Mouse (Mus musculus): ENCODE results near the gene Cbln1. TPM values are rescaled to one million over a fixed set of nuclear protein-coding genes. Genes with fewer than 3 reads are reported as not detected.

The Cbln1 gene
- total RNA-seq (2015; ENCODE audit: low replicate concordance) = not detected in 2 replicates
- 0.61 TPM in 1 of 2 replicates, not detected in the other for total RNA-seq (2017; ENCODE audit: low replicate concordance)

DNA sequence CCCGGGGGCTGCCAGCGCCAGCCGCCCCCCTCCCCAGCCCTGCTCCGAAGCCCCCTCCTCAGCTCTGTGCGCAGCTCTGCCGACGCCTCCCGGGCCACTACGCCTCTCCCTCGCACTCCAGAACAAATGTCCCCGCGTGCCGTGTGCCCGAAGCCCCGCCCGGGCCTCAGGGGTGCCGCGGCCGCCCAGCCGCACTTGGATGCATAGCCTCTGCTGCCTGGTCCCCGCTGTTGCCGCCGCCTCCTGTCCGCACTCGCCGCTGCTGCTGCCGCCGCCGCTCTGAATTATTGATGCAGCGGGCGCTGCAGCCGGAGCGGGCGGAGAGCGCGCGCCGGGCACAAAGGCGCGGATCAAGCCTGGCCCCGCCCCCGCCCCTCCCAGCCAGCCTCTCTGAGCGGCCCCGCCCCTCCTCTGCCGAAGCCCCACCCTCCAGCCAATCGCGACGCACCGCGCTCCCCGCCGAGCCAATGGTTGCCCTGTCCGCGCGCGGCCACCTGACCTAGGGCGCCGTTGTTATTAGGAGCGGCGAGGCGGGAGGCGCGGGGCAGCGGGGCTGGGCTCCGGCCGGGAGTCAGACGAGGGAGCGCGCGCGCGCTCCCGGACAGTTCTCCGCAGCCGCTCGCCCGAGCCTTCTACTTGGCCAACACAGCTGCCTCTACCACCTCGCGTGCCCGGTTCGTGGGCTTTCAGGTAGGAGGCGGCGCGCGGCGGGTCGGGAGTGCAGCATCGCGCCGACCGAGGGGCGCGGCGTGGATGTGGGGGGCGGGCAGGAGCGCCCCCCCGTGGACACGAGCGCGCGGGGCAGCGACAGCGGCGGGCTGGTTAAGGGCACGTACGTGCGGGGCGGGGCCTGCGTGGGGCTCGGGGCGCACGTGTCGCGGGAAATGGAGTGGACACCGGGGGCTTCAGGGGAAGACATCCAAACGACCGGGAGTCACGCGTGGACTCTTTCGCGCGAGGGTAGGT, at the start of gene Cbln1:
Gene Cbln1 (minus strand): TSS at position 339 of the 966 bp plus-strand sequence.
- ATAC-seq (replicated peaks; ENCODE audit: low FRiP score, poor library complexity, severe bottlenecking) = peak; percentile 80

DNA sequence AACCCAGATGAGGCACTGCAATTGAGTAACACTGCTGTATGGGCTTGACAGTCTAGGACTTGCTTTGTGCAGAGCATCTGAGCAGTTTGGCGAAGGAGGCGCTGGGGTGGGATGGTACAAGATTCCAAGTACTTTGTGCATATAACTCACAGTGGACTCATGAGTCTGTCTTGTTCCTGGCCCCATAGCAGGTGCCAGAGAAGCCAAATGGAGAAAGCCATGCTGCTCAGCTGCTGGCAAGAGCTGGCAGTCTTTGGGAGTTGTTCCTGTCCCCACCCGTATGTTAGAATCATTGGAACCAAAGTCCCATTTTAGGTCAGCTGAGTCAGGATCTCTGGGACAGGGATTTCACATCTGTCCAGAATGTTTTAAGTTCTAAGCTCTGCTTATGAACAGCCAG, 44.7 kb upstream of the Cbln1 start:
- no peak for ATAC-seq (replicated peaks; ENCODE audit: low FRiP score, poor library complexity, severe bottlenecking)

DNA sequence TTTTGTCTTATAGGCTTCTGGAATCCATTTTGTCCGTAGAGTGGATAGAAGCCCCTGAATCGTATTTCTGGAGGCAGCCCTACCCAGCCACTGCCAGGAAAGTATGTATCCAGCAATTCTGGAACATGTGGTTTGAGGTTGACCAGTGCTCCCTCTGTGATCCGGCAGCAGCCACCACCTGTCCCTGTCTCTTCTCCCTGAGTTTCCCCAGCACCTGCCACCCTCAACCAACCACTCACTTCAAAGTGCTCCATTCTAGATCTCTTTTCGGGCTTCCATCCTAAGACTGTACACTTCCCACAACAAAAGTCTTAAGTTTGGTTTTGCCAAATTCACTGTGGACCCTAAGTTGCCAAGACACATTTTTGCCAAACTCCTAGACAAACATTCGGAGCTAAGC, 41.4 kb upstream of the Cbln1 start:
- ATAC-seq (replicated peaks; ENCODE audit: low FRiP score, poor library complexity, severe bottlenecking) = no peak

DNA sequence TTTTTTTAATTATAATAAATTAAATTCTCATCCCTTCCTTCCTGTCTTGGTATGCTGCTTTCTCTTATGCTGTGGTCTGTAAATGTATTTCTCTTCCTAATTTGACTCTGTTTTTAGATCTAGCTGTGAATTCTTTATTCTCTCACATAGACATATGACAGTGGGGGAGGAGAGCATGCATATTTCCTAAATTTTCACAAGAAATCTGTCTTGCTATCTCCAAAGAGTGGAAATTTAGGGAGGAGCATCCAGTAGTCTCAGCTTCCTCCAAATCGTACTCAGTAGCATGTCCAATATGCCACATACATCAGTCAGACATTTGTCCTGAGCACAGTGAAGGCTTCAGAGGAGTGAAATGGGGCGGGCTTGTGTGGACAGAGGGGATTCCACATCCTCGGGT, 40.9 kb upstream of the Cbln1 start:
- no peak for ATAC-seq (replicated peaks; ENCODE audit: low FRiP score, poor library complexity, severe bottlenecking)

DNA sequence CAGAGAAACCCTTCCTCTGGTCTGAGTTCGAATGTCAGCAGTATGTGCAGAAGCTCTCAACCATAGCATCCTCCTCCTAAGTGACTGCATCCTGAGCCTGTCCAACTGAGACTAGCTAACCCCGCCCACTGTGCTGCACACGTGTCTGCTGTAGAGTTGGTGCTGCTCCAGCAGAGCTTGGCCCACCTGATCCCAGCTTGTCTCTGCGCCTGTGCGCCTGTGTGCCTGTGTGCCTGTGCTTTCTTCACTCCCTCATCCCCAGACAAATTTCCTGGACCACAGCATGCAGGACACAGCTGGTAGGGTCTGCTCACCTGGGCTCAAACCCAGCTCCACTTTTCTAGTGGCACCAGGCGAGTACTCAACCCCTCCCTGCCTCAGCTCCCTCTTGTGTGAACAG, 40.2 kb upstream of the Cbln1 start:
- ATAC-seq (replicated peaks; ENCODE audit: low FRiP score, poor library complexity, severe bottlenecking) = no peak

DNA sequence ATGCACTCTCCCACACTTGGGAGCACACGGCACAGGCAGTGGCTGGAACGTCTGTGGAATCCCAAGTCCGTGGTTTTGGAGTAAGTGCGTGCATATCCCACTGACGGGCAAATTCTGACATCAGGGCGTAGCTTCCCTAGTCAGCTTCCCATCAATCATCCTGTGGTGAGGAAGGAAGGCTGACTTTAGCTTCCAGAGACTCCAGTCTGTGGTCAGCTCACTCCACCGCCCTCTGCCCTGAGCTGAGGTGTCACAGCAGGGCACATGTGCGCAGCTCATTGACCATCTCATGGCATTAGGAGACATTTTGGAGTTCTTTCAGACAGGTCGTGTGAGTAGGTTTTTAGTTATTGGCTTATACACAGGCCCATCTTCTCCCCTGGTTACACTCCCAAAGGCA, 34.6 kb upstream of the Cbln1 start:
- ATAC-seq (replicated peaks; ENCODE audit: low FRiP score, poor library complexity, severe bottlenecking) = no peak

DNA sequence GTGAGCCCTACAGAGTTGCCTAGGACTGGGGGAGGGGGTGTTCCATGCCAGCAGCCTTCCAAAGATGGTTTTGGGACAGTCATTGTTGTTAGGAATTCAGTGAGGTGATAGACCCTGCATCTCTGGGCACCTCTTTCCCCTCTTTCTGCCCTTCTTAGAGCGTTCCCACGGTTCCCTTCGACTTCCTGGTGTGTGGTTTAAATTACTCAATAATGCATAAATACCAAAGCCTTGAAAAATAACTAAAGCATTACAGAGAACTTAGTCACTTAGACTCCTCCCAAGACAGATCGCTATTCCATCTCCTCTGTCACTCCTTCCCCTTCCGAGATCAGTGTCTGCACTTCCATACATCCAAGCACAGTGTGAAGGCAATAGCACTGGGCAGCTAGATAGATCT, 32.0 kb upstream of the Cbln1 start:
- no peak for ATAC-seq (replicated peaks; ENCODE audit: low FRiP score, poor library complexity, severe bottlenecking)

DNA sequence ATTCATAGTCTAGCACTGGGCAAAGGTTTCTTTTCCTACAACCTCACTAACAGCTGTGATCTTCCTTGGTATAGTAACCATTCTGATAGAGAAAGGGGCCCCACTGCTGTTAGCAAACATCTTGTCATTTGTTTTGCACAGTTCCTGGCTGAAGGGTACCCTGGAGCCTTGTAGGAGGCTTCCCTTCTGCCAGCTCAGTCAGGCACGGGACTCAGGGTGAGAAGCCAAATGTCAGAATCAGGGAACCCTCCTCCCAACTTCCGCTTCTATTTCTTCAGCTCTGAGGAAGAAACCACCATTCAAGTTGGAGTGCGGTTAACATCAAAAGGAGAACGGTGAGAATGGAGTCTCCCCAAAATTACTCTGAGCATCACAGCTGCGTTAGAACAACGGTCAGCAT, 30.3 kb upstream of the Cbln1 start:
- ATAC-seq (replicated peaks; ENCODE audit: low FRiP score, poor library complexity, severe bottlenecking) = no peak

DNA sequence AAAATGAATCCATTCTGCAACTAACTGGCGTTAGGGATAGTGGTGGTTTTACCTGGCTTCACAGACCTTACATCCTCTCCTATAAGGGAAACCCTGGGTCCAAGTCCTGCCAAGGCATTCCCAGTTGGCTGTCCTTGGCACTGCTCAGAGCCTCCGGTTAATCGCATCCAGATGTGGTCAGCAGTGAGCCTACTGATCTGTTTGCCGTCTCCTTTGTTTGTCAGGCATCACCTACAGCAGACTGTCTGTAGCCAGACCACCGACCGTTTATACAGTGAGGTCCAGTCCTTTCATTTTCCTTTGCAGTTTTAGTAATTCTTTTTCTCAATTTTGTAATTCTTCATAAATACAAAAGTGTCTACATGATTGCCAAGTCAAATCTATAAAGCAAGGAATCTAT, 25.2 kb upstream of the Cbln1 start:
- ATAC-seq (replicated peaks; ENCODE audit: low FRiP score, poor library complexity, severe bottlenecking) = no peak

DNA sequence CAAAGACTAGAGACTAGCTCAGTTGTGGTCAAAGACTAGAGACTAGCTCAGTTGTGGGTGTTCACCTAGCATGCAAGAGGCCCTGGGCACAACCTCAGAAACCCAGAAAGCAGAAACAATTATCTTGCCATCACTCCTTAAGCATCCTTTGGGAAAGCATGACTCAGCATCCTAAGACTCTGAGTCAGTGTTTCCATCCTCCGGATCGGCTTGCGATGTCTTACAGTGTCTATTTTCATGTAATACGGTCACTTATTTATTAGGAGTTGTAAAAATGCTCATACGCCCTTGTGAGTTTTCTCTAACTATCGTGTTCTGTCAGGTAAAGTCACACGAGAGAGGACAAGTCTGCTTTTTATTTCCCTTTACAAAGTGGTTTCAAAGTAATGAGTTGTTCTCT, 24.1 kb upstream of the Cbln1 start:
- no peak for ATAC-seq (replicated peaks; ENCODE audit: low FRiP score, poor library complexity, severe bottlenecking)

DNA sequence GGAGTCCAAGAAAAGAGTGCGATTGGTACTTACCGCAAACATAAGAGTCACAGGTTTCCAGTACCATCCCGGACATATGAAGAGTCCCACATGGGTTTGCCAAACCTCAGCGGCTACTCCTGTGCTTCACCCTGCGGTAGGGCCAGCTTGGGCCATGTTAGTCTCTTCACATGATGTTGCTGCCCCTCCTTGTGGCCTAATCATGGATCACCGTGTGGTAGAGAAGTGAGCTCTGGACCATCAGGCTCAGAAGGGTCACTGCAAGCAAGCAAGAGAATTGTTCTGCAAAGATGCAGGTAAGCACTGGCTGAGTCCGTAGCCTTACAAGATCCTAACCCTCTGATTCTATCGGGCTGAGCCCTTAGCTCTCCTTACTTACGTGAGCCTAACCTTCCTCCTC, 22.5 kb upstream of the Cbln1 start:
- no peak for ATAC-seq (replicated peaks; ENCODE audit: low FRiP score, poor library complexity, severe bottlenecking)

DNA sequence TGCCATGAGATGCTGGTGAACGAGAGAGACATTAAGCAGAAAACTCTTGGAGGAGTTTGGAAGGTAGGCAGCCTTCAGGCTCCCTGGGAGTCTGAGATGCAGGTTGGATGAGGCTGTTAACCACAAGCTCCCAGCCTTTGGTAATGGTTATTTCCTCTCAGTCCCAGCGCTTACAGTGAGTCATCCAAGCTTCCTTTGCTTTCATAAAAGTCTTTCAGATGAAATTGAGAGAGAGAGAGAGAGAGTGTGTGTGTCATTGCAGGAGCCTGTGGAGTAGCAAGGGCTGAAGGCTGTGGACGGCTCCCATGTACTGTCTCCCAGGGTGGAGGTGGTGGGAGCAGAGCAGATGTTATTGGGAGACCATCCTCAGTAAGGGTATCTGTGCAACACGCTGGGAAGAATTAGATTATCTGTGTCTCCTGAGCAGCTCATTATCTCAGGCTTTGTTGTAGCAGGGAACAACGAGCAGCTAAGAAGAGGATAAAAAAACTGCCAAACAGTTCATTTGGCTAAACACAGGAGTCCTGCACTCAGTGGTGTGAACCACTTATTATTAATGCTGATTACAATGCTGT, 17.5 kb upstream of the Cbln1 start:
- ATAC-seq (replicated peaks; ENCODE audit: low FRiP score, poor library complexity, severe bottlenecking) = no peak

DNA sequence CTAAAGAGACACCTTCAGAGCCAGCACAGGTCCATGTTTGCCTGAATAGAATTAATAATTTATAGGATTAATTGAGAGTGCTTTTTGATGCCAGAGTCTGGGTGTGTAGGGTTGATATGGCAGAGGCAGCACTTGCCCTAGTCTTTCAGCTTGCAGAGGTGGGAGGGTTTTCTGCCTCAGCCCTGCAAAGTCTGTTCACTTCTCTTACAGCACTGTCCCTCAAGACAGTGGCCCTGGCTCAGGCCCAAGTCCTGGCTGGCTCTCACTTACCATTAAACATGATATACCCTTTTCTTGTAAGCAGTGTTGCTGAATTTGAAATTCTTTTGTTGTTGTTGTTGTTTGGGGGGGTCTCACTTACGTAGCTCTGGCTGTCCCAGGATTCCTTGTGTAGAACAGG, 9.0 kb upstream of the Cbln1 start:
- ATAC-seq (replicated peaks; ENCODE audit: low FRiP score, poor library complexity, severe bottlenecking) = no peak

DNA sequence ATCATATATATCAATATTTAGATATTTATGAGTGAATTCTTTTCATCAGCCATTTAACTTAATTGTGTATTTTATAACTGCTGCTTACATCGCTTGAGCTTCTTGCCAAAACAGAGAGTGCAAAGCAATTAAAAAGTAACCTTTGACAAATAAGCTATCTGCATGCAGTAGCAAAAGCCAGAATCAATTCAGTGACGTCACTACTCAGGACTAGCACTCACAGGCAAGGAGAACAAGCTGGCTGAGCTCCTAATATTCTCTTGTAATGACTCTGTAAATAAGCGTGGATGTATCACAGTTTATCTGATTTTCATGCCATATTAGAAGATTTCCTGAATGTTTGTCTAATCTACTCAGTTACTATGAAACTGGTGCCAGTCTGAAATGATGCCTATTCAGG, 5.8 kb upstream of the Cbln1 start:
- no peak for ATAC-seq (replicated peaks; ENCODE audit: low FRiP score, poor library complexity, severe bottlenecking)

DNA sequence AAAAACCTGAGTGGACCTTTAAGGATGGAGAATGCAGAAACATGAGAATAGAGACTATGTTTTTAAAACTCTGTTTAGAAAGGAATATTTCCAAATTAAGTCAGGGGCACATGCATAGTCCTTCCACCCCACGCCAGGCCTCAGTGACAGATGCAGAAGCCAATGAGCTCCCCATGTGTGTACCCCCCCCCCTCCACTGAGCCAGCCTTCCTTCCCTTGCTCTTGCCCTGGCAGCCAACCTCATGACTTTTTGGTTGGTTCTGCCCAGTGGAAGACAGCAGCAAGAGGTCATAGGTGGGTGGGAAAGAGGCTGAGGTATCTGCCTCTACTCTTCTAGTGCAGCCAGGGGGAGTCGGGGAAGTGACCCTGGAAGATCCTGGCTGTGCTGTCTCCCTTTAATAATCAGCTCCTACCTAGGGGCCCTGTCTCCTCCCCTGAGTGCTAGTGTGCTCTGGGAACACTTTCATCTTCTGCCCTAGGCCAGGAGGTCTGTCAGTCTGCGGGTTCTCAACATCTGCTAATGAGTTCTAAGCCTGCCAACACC, 4.8 kb upstream of the Cbln1 start:
- no peak for ATAC-seq (replicated peaks; ENCODE audit: low FRiP score, poor library complexity, severe bottlenecking)

DNA sequence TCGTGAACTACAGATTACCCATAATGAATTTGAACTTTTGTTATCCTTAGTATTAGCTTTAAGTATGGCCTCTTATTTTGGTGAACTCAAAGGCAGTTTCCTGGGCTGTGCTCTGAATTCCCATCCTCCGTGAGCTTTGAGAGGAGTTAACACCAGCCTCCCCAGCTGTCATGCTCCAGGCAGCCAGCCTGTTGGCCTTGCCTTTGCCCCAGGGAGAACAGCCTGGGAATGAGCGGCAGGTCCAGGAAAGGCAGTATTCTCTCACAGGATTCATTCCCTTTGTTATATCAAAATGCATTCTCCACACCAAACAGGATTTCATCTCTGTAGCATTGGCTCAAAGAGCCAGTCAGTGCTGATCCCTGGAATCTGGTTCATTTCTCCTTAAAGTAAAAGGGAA, 3.1 kb upstream of the Cbln1 start:
- no peak for ATAC-seq (replicated peaks; ENCODE audit: low FRiP score, poor library complexity, severe bottlenecking)

DNA sequence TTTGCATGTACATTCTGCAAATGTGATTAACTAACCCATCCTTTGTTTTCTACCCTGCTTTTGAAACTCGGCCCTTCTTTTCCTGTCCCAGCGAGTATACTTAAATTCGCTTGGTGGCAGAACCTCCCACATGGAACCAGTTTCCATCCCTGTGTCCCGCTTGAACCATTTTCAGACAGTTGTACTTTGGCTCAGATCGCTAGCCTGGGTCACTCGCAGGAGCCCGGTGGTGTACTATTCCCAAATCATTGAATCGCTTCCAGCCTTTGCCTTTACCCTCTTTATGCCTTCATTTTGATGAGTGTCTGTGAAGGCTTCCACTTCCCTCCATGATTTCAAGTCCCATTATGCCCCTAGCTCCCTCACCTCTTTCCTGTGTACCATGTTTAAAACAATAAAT, 2.0 kb upstream of the Cbln1 start:
- ATAC-seq (replicated peaks; ENCODE audit: low FRiP score, poor library complexity, severe bottlenecking) = no peak

DNA sequence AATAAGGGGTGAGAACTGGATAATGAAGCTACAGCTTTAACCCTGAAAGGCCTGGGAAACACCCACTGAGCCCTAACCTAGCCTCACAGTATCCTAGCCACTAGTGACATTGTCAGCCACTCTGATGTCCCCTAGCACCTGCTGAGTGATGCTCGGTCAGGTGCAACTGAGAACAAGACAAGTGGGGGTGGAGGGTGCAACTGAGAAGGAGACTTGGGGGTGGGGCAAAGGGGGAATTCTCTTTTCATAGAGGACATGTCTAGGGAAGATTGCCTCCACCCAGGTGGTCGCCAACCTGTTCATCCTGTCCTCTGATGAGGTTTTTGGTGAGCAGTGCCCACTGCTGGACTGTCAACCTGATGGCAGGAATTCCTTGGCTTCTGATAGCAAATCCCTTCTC, 1.5 kb upstream of the Cbln1 start:
- no peak for ATAC-seq (replicated peaks; ENCODE audit: low FRiP score, poor library complexity, severe bottlenecking)

DNA sequence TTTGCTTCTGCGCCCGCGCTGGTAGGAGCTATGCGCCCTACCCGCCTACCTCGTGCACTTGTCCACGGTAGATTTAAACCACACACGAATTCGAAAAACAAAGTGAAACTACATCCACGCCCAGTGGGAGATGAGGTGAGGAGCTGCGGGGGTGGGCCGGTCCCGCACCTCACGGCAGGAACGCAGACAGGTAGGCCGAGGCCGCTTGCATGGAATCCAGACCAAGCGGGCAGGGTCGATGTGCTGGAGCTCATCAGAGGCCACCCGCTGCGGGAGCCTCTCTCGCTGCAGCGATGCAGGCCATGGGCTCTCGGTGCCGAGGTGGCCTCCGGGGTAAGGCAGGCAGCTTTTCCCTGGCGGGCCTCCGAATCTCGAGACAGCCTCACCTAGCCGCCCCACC, 905 bp upstream of the Cbln1 start:
- no peak for ATAC-seq (replicated peaks; ENCODE audit: low FRiP score, poor library complexity, severe bottlenecking)

DNA sequence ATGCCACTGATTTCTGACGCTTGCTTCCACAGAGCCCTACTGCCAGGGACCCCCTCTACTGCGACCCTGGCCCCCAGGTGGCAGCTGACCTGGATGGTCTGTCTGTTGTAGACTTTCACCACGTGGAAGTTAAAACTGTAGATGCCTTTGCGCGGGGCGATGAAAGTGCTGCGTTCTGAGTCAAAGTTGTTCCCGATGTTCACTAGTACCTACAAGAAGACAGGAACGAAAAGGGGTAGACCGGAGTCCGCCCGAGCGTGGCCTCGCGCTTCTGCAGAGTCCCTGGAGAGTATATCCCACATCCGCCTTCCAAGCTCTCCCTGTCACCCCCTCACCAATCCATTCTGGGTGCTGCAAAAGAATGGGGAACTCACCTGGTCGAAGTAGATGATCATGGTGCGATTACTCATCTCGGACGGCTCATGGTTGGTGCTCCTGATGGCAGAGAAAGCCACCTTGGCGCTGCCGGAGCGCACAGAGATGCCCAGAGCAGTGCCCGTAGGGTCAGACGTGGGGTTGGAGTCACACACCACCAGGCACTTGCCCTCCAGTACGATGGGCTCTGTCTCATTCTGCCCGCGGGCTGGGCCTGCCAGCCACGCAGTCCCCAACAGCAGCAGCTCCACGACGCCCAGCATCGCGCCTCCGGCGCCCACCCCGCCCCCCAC, 672 bp downstream of the Cbln1 start:
- no peak for ATAC-seq (replicated peaks; ENCODE audit: low FRiP score, poor library complexity, severe bottlenecking)
